ENCODE assay signal across 10 mouse cellular contexts in the genomic region with DNA sequence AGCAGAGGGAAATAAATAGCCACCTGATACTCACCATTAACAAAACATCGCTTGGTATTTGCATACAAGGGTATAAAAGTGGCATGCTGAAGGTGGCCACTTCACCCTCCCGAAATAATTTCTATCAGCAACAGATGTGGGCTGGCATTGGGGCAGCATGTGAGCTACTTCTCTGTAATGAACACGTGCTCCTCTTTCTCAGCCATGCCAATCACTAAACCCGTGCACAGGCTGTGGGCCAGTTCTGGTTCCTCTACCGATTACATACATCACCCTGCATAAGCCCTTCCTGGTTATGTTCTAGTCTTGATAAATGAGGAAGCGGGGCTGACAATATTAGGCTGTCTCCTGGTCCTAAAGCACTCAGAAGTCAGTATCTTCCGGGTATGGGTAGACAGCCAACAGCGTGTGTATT. TPM values are rescaled to one million over a fixed set of nuclear protein-coding genes. Genes with fewer than 3 reads are reported as not detected.
DNase-seq lines count a peak whose midpoint lies in the region; ATAC-seq and TF ChIP-seq lines count a peak whose summit lies in the region.
"Had no signal": no experiment of that assay in that cellular context is flagged by ENCODE, and none has a peak within 500 bp of the region (broad histone marks: within the 10 kb centered on the region; RNA-seq: fewer than 3 reads in every experiment).

No protein-coding gene starts in this region.

- peak overlapping the region; percentile 54 for H3K4me2 ChIP-seq in liver, embryonic 14.5 days (ENCODE audit: low read depth)
- H3K4me2 ChIP-seq in midbrain, embryonic 11.5 days, result no peak overlapping the region
- H3K4me2 ChIP-seq: lung, embryonic 15.5 days had no signal

- TF ChIP-seq POLR2A in kidney, adult 2 months (IDR thresholded peaks at IDR 0.05; ENCODE audit: low read depth, low read length), result no peak

- H3K27me3 ChIP-seq in kidney, adult 2 months (replicated peaks; ENCODE audit: control insufficient read depth, insufficient read depth, low read length), result no peaks in the 10 kb centered on the region
- H3K27me3 ChIP-seq in liver, embryonic 14.5 days (ENCODE audit: control insufficient read depth, insufficient read depth, low read length), result no peaks in the 10 kb centered on the region
- H3K27me3 ChIP-seq in midbrain, embryonic 11.5 days (ENCODE audit: control insufficient read depth, insufficient read depth, low read length), result no peaks in the 10 kb centered on the region
- H3K27me3 ChIP-seq: lung, embryonic 15.5 days had no signal

- H3K9me3 ChIP-seq in liver, embryonic 14.5 days (ENCODE audit: control insufficient read depth, low read length), result no peaks in the 10 kb centered on the region
- no peaks in the 10 kb centered on the region for H3K9me3 ChIP-seq in midbrain, embryonic 11.5 days (ENCODE audit: control insufficient read depth, low read length)
- H3K9me3 ChIP-seq: lung, embryonic 15.5 days had no signal

- peak; percentile 27 for DNase-seq in kidney, adult 2 months
- no peak for DNase-seq in kidney, adult 18-20 months
- DNase-seq in liver, embryonic 14.5 days (ENCODE audit: low read depth in 3 of 3, low spot score in 3 of 3), result no peak
- peak; percentile 47 for DNase-seq in skeletal muscle tissue, adult 2 months (ENCODE audit: low read depth, low spot score)
- DNase-seq in testis, postnatal 10 days (ENCODE audit: low spot score), result no peak
- no peak for DNase-seq in midbrain, embryonic 11.5 days (ENCODE audit: low spot score, missing footprints)
- no peak for DNase-seq in adrenal gland, postnatal 25 days
- DNase-seq: kidney, postnatal 14 days had no signal

- 72% methylated on average over 8 of the region's 8 CpGs for WGBS in kidney, adult 2 months
- 22% methylated on average over 8 of the region's 8 CpGs for WGBS in liver, embryonic 14.5 days (ENCODE audit: insufficient replicate concordance)
- WGBS in midbrain, embryonic 11.5 days, result 93% methylated on average over 8 of the region's 8 CpGs

- peak; percentile 30 for ATAC-seq in erythroid progenitor cell, adult 5-6 weeks (replicated peaks; ENCODE audit: low FRiP score, poor library complexity, severe bottlenecking)
- ATAC-seq in liver, embryonic 14.5 days (ENCODE audit: insufficient read depth), result peak; percentile 55; the same call in 1 of the 2 replicates
- no peak for ATAC-seq in midbrain, embryonic 11.5 days (ENCODE audit: low FRiP score)

- H3K9ac ChIP-seq in liver, embryonic 14.5 days (replicated peaks), result no peak overlapping the region
- no peak overlapping the region for H3K9ac ChIP-seq in midbrain, embryonic 11.5 days (ENCODE audit: low read length)
- H3K9ac ChIP-seq: lung, embryonic 15.5 days had no signal

- H3K36me3 ChIP-seq in kidney, adult 2 months (ENCODE audit: control insufficient read depth, insufficient read depth, low read length), result no peaks in the 10 kb centered on the region
- no peaks in the 10 kb centered on the region for H3K36me3 ChIP-seq in liver, embryonic 14.5 days (replicated peaks; ENCODE audit: control insufficient read depth, insufficient read depth, low read depth)
- no peaks in the 10 kb centered on the region for H3K36me3 ChIP-seq in midbrain, embryonic 11.5 days (ENCODE audit: control insufficient read depth, insufficient read depth, low read length)
- H3K36me3 ChIP-seq: lung, embryonic 15.5 days had no signal

- no peak for TF ChIP-seq EP300 in liver, embryonic 14.5 days (IDR thresholded peaks at IDR 0.05; ENCODE audit: low read depth)

- H3K4me3 ChIP-seq in kidney, adult 2 months (ENCODE audit: insufficient read depth, low read depth, low read length), result no peak overlapping the region
- H3K4me3 ChIP-seq in liver, embryonic 14.5 days (ENCODE audit: insufficient read depth in 1 of 2, low read depth in 2 of 2, low read length in 2 of 2), result no peak overlapping the region
- H3K4me3 ChIP-seq in midbrain, embryonic 11.5 days (ENCODE audit: low read depth, low read length), result no peak overlapping the region
- H3K4me3 ChIP-seq: lung, embryonic 15.5 days had no signal

- no peaks in the 10 kb centered on the region for H3K4me1 ChIP-seq in kidney, adult 2 months (ENCODE audit: control insufficient read depth, insufficient read depth, low read length)
- peaks cover 31 to 46% of the 10 kb centered on the region in 2 experiments for H3K4me1 ChIP-seq in liver, embryonic 14.5 days (replicated peaks; ENCODE audit: control insufficient read depth in 2 of 2, insufficient read depth in 2 of 2, low read length in 1 of 2)
- no peaks in the 10 kb centered on the region for H3K4me1 ChIP-seq in midbrain, embryonic 11.5 days (ENCODE audit: control insufficient read depth, insufficient read depth, low read length)

- no peak for TF ChIP-seq CTCF in kidney, adult 2 months (conservative IDR thresholded peaks at IDR 0.05; ENCODE audit: insufficient read depth, insufficient read length, low read depth, low read length)
- no peak for TF ChIP-seq CTCF in liver, embryonic 14.5 days (IDR thresholded peaks at IDR 0.05; ENCODE audit: low read depth)

- no peak overlapping the region for H3K27ac ChIP-seq in kidney, adult 2 months (ENCODE audit: insufficient read depth, low read depth, low read length)
- H3K27ac ChIP-seq in liver, embryonic 14.5 days, result no peak overlapping the region
- H3K27ac ChIP-seq in midbrain, embryonic 11.5 days (ENCODE audit: low read depth, low read length), result no peak overlapping the region
- H3K27ac ChIP-seq: lung, embryonic 15.5 days had no signal

RNA-seq across cellular contexts. Expression of a gene that starts 25.2 kb away (rescaled TPM):
- polyA plus RNA-seq in kidney, adult 2 months (2012; rRNA removed), result 5.1 and 9.0 TPM in 2 replicates
- total RNA-seq in erythroid progenitor cell, adult 5-6 weeks (2015; ENCODE audit: low replicate concordance), result 221 and 244 TPM in 2 replicates
- 297 and 307 TPM in 2 replicates for total RNA-seq in erythroid progenitor cell, adult 5-6 weeks (2017; ENCODE audit: low replicate concordance)
- 17.5 and 21.0 TPM in 2 replicates for polyA plus RNA-seq in liver, embryonic 14.5 days (2012; rRNA removed)
- polyA plus RNA-seq in liver, embryonic 14.5 days (2014; fragmentation: Nextera tagmentation; extraction: Ambion mirVana), result 42.5 and 43.6 TPM in 2 replicates
- polyA plus RNA-seq in midbrain, embryonic 11.5 days (2014; fragmentation: Nextera tagmentation; extraction: Ambion mirVana), result 31.9 and 33.4 TPM in 2 replicates
- total RNA-seq in adrenal gland, postnatal 25 days (2021), result 11.8 and 16.8 TPM in 2 replicates

Comparison
In these comparisons a context has a peak if more than half of its experiments do, and no peak if none do; other contexts are left out.
1. DNase-seq: peak in kidney, adult 2 months (single experiment) and skeletal muscle tissue, adult 2 months (single experiment); none in kidney, adult 18-20 months (single experiment), liver, embryonic 14.5 days (0 of 3), testis, postnatal 10 days (single experiment), midbrain, embryonic 11.5 days (single experiment) and adrenal gland, postnatal 25 days (single experiment).